Mouse (Mus musculus): ENCODE data around the gene Gm10203. TPM values are rescaled to one million over a fixed set of nuclear protein-coding genes. Genes with fewer than 3 reads are reported as not detected.

Gene Gm10203
- polyA plus RNA-seq, 1 experiment from 2014 or later = not detected

Other genes with a start within 250 kb of the Gm10203 start
- 8.6 and 11.9 TPM in 2 replicates for gene Caprin2, start 233.9 kb upstream of the Gm10203 start, polyA plus RNA-seq (2014; fragmentation: Nextera tagmentation; extraction: Ambion mirVana)
- gene Sinhcaf, start 183.7 kb upstream of the Gm10203 start, polyA plus RNA-seq (2014; fragmentation: Nextera tagmentation; extraction: Ambion mirVana) = 258 and 270 TPM in 2 replicates
- 14.6 and 16.3 TPM in 2 replicates for gene Dennd5b, start 28.5 kb upstream of the Gm10203 start, polyA plus RNA-seq (2014; fragmentation: Nextera tagmentation; extraction: Ambion mirVana)
- 8.2 and 8.4 TPM in 2 replicates for gene Etfbkmt, start 9.7 kb downstream of the Gm10203 start, polyA plus RNA-seq (2014; fragmentation: Nextera tagmentation; extraction: Ambion mirVana)
- gene Amn1, start 58.5 kb downstream of the Gm10203 start, polyA plus RNA-seq (2014; fragmentation: Nextera tagmentation; extraction: Ambion mirVana) = 61.7 and 63.1 TPM in 2 replicates
- 36.4 and 43.0 TPM in 2 replicates for gene Resf1, start 179.2 kb downstream of the Gm10203 start, polyA plus RNA-seq (2014; fragmentation: Nextera tagmentation; extraction: Ambion mirVana)

Data from neural tube, embryonic 11.5 days (tissue).